Mouse (Mus musculus): ENCODE measurements at regions not wholly inside any gene's neighbourhood (a gene's known extent, or its start where the extent isn't known, plus 50 kb on each side); places are given as distances from the start of the nearest gene placed in this dataset.
A peak's percentile ranks its signal among the peaks of the same experiment; 100 is the strongest.
"Not testable (repeated sequence)": the region's sequence is repeated elsewhere in the genome, so short reads cannot be mapped to it uniquely, and the experiment has no call there.

DNA sequence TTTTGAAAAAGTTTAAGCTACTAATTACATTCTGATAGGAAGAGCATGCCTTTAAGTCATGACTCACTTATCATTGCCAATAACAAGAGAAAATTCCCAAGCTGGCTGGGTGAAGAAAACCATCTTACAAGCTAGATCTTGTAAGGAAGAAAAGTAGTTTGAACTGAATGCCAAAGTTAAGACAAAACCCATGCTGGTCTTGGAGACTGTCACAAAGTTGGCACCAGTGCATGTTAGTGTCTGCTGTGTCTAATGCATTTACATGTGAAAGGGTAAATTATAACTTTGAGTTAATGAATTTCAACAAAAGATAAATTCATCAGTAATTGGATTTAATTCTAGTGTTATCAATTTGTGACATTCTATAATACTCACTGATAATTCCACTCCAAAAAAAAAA lies 533.6 kb upstream of the Fam241a start:
- no peak for DNase-seq (ENCODE audit: low spot score in 2 of 2)

GRCm38 (mm10) chr3:128415568-128415967 lies 519.4 kb upstream of the Fam241a start:
- DNase-seq (ENCODE audit: low spot score in 2 of 2): no peak

- DNase-seq (ENCODE audit: low spot score in 2 of 2): no peak
These were observed 517.4 kb upstream of the Fam241a start for GRCm38 (mm10) chr3:128413481-128413880.

- DNase-seq (ENCODE audit: low spot score in 2 of 2): no peak
These were observed 516.0 kb upstream of the Fam241a start for GRCm38 (mm10) chr3:128412157-128412556.

DNA sequence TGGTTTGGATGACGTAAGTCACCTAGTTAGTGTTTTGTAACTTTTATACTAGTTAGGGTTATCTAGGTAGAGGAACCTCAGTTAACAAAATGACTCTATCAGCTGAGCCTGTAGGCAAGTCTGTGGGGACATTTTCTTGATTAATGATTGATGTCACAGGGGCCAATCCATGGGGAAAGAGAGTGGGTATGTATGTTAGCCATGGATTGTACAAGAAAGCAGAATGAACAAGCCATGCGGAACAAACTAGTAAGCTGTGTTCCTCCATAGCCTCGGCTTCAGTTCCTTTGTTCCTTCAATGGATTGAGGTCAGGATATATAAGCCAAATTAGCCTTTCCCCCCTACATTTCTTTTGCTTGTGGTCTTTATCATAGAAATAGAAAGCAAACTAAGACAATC lies 498.7 kb upstream of the Fam241a start:
- no peak for DNase-seq (ENCODE audit: low spot score in 2 of 2)

- DNase-seq (ENCODE audit: low spot score in 2 of 2): no peak
These were observed 484.5 kb upstream of the Fam241a start for GRCm38 (mm10) chr3:128380579-128380978.

DNA sequence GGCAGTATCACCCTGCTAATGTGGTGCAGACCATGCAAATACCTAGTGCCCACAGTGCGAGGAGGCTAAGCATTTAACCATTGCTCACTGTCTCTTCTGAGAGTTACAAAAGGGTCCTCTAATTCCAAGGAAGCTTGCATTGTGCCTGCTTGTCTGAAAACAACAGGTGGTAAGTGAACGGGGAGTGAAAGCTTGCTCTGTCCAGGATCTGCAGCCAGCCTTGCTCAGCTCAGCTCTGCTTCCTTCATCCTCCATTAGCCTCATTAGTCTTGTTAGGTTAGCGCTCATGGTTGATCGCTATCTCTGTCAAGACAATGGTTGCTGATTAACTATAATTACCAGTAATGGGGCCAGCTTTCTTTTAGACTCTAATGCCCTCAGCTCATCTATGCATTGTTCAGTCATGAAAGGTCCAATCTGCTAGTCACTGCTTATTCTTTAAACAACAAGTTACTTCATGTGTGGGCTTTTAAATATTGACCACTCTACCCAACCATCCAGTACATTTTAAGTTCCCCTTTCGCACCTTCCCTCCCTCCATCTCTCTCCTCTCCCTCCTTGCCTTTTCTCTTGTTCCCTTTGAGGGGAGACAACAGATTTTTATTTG lies 473.5 kb upstream of the Fam241a start:
- no peak for DNase-seq (ENCODE audit: low spot score in 2 of 2)

DNA sequence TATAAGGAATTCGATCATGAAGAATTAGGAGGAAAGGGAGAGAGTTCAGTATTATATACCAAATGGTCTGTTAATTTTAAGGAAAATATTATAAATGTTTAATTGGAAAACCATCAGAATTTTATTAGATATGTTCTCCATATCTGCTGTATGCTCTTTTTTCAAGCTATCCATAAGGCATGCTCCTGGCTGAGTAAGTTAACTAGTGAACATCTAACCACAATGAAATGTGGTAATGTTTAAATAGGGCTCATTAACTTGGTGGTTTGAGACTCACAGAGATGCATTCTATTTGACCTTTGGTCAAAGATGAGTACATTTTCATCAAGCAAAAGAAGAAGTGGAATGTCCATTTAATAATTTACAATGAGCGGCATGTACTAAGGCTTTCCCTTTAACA lies 466.2 kb upstream of the Fam241a start:
- no peak for DNase-seq (ENCODE audit: low spot score in 2 of 2)

GRCm38 (mm10) chr3:128349123-128349522 lies 453.0 kb upstream of the Fam241a start:
- not testable (repeated sequence) for DNase-seq (ENCODE audit: low spot score in 2 of 2)

GRCm38 (mm10) chr3:128347782-128348574 lies 451.9 kb upstream of the Fam241a start:
- no peak for DNase-seq (ENCODE audit: low spot score in 2 of 2)

- DNase-seq (ENCODE audit: low spot score in 2 of 2): no peak
These were observed 441.4 kb upstream of the Fam241a start for GRCm38 (mm10) chr3:128337508-128337907.

GRCm38 (mm10) chr3:128337031-128337430 lies 440.9 kb upstream of the Fam241a start:
- DNase-seq (ENCODE audit: low spot score in 2 of 2): peak in 1 of 2 experiments; percentile 31

DNA sequence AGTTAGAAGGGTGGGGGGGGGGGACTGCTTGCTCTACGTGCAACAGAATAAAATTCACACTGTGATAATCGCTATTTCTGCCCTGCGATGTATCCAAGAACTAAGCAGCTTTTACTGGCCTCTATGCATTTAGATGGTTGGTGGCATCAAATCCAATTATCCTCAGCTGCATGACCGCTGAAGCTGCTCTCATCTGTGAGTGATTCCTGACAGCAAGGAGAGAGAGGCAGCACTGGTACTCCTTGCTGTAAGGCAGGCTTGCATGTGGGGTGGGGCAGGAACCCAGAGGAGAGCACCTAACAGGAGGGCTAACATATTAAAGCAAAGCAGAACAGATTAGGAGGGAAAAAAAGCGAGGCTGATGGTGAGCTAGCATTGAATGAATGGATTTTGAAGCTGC lies 431.6 kb upstream of the Fam241a start:
- no peak for DNase-seq (ENCODE audit: low spot score in 2 of 2)

- DNase-seq (ENCODE audit: low spot score in 2 of 2): no peak
These were observed 405.2 kb upstream of the Fam241a start for GRCm38 (mm10) chr3:128301312-128301711.

GRCm38 (mm10) chr3:128298110-128298509 lies 402.0 kb upstream of the Fam241a start:
- no peak for DNase-seq (ENCODE audit: low spot score in 2 of 2)

GRCm38 (mm10) chr3:128287846-128288245 lies 391.7 kb upstream of the Fam241a start:
- no peak for DNase-seq (ENCODE audit: low spot score in 2 of 2)

DNA sequence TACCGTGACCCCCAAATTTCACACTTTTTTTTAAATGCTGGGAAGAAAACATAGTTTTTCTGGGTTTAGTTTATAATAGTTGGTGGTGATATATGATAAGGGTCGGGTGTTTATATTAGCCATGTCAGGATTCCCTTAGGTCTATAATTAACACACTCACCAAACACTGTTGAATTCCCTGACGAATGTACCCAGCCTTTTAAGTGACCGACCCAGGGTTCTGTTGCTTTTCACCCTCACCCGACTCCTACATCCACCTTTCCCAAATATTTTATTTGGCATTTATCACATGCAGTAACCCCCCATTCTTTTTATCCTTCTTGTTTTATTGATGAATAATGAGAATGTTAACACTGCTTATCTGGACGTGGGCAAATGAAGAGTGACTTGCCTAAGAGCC lies 389.1 kb upstream of the Fam241a start:
- DNase-seq (ENCODE audit: low spot score in 2 of 2): no peak

GRCm38 (mm10) chr3:128280626-128281025 lies 384.5 kb upstream of the Fam241a start:
- DNase-seq (ENCODE audit: low spot score in 2 of 2): no peak

DNA sequence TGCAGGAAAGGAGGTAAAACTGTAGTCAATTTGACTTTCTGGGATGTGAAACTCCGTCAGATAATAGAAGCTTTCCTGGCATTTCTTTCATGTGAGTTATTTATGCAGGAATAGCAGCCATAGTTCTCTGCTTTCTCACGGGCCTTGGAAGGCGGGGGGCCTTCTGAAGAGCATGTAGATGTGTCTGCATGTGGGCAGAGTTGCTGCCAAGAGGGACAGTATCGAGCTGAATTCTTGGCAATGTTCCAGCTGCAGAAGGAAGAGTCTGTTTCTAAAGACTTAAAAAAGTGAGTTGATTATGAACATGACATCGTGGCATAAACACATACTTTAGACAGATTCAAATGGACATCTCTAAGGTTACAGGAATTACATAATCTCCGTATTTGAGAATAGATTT lies 374.5 kb upstream of the Fam241a start:
- no peak for DNase-seq (ENCODE audit: low spot score in 2 of 2)

DNA sequence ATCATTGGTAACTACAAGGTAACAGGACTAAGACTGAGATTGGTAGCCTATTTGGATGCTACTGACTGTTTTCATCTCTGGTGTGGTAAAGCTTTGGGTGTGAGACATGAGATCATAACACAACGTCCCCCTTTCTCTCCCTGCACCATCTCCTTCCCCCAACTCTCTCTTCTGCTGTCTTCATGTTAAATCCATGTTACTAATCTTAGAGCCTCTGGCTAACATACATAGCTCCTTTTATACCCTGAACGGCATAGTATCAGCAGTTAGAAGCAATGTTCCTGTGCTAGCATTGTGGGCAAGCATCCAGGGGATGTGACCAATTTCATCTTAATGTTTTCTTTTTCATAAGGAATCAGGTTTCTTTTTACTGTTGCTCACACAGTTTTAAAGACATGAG lies 365.1 kb upstream of the Fam241a start:
- no peak for DNase-seq (ENCODE audit: low spot score in 2 of 2)

GRCm38 (mm10) chr3:128247816-128248215 lies 351.7 kb upstream of the Fam241a start:
- no peak for DNase-seq (ENCODE audit: low spot score in 2 of 2)

- no peak for DNase-seq (ENCODE audit: low spot score in 2 of 2)
These were observed 343.8 kb upstream of the Fam241a start for GRCm38 (mm10) chr3:128239813-128240421.

- no peak for DNase-seq (ENCODE audit: low spot score in 2 of 2)
These were observed 334.3 kb upstream of the Fam241a start for GRCm38 (mm10) chr3:128230390-128230789.

Measured in spleen, postnatal 10 days (tissue).